Mouse (Mus musculus) urinary bladder, adult 18-20 months (tissue): ENCODE data around the gene Stn1.

Experiments used
- DNase-seq, 2 experiments: peaks; one replicate each; pipeline ENCODE4 v3.0.0; 2022; ENCODE audit warnings: low spot score in 2 of 2, mixed read lengths in 2 of 2

The Stn1 gene

GRCm38 (mm10) chr19:47542441-47542840 is 5.1 kb upstream of the Stn1 start:
- DNase-seq = no peak

GRCm38 (mm10) chr19:47538801-47539200 is 1.5 kb upstream of the Stn1 start:
- DNase-seq = no peak

GRCm38 (mm10) chr19:47537879-47538278 is 572 bp upstream of the Stn1 start:
- no peak for DNase-seq

DNA sequence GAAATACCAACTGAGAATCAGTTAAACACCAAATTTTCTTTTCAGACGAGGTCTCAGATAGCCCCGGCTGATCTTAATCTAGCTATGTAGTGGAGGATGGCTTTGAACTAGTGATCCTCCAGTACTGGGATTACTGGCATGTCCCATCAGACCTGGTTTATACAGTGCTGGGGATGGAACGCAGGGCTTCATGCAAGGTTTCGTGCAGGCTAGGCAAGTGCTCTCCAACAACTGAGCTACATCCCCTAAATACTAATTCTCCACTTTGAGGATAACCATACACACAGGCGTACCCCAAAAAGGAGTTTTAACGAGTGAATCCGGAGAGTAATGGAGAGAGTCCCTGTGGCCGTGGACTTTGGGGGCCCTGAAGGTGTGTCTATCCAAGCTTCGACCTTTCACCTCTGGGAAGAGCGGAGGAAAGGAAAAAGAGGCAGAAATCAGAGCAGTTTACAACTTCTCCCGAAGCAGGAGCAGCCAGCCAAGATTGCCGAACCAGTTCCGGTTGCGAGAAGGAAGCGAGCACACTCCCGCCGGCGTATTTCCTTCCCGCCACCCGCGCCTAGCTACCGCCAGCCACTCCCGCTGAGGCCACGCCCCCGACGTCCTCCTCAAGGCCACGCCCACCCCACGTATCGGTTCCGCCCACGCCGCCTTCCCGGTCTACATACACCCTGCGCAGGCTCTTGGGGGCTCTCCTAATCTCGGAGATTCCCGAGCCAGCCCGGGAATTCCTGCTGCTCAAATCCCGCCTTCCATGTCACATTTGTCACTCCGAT is 597 bp downstream of the Stn1 start:
- peak; percentile 95 to 96 for DNase-seq

GRCm38 (mm10) chr19:47534131-47534530 is 3.2 kb downstream of the Stn1 start:
- no peak for DNase-seq

DNA sequence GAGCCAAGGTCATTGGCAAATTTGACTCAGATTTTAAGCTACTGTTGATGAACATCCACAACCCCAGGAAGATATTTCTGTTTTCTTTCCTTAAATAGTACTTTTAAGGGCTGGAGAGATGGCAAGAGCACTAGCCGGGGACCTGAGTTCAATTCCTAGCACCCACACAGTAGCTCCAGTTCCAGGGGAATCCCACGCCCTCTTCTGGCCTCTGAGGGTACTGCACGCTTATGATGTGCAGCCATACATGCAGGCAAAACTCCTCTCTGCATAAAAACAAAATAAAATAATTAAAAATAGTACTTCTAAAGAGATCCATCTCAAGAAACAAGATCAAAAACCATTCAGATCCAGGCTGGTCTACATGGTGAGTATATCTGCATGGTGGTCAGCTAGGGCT is 4.9 kb downstream of the Stn1 start:
- no peak for DNase-seq

DNA sequence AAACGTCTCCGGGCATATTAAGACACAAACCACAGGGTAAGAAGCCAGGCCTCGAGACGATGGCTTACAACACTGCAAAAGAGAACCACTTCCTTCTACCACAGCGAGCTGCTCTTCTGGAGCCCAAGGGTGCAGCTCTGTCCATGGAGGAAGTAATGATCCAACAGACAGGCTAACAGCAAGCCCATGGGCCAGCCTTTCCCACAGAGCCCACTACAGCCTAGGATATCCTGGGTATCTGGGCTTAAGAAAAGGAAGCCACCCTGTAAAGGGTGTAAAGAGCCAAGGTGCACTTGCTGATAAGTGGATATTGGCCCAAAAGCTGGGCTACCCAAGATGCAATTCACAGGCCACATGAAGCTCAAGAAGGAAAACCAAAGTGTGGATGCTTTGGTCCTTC is 6.0 kb downstream of the Stn1 start:
- DNase-seq = no peak

- DNase-seq = no peak
Measured at GRCm38 (mm10) chr19:47526239-47526986, 10.9 kb downstream of the Stn1 start.

DNA sequence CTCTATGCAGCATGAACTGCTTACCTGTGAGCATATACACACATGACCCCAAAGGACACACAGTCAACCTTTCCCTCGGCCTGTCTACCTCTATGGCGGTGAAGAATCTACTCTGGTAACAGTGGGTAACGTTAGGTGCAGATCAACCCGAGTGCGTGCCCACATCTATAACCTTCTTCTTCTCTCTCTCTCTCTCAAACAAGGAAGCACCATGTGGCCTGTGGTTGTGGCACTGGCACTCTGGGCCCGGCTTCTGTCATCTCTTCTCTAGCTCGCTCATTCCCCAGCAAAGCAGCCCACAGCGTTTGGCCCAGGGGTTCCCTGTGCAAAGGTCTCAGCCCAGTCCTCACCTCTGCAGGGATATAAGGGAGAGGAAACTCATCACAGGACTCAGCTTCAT is 12.4 kb downstream of the Stn1 start:
- DNase-seq = no peak

DNA sequence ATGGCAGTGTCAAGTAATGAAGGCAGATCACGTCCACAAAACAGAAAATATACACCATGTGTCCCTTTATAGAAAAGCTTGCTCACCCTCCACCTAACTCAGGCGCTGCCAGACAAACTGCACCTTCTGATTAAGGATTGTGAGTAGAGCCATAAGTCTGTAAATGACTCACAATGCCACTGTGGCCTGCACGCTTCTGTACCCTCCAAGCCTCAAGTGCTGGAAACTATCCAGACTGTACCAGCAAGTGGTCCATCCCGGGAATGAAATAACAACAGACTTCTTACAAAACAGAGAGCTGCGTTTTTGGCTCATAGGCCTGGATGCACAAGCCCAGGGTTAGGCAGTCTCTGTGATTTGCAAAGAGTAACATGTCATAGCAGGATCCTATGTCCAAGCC is 15.9 kb downstream of the Stn1 start:
- no peak for DNase-seq

- no peak for DNase-seq
Measured at GRCm38 (mm10) chr19:47519163-47519893, 18.0 kb downstream of the Stn1 start.

DNA sequence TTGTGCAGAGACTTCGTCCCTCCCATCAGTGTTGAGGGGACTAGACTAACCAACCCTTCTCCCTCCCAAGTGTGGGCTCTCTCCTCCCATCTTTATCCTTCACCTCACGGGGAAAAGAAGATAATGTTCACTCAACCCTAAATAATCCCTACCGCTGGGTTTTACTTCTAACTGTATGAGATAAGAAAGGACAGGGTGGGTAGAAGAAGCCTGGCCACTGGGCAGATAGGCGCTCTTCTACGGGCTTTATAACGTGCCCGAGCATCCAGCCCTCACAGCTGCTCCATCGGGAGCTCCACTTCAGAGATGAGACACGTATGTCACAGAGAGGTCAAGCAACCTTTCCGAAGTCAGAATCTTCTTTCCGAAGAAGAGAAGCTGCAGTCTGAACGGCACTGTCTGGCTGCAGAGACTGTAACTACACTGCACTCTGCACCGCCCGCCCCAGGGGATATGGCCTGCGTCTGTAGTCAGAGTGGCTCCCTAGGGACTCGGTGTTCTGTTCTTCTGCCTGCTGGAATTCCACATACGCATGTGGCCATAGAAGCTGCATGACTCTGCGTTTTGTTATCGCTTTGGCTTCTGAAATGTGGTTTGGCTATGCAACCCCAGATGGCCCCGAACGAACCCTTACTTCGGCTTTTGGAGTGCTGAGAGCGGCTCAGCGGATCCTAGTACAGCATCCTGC is 18.7 kb downstream of the Stn1 start:
- no peak for DNase-seq

GRCm38 (mm10) chr19:47517570-47517969 is 19.7 kb downstream of the Stn1 start:
- DNase-seq = no peak

DNA sequence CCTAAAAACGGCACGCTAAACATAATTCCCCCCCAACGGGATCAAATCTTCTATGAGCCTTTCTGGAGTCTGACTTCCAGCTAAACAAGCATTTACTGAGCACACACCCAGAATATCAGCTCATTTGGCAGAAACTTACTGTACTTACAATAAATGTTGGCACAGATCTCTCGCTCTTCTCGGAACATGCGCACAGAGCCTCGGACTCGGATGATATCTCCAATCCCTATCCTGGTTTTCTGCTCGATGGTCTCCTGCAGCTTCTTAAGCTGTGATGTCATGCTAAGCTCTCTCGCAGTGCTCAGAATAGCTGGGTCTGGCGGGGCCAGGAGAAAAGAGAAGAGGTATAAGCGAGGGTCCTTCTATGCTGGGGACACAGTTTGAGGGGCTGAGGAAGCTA is 20.4 kb downstream of the Stn1 start:
- DNase-seq = no peak

DNA sequence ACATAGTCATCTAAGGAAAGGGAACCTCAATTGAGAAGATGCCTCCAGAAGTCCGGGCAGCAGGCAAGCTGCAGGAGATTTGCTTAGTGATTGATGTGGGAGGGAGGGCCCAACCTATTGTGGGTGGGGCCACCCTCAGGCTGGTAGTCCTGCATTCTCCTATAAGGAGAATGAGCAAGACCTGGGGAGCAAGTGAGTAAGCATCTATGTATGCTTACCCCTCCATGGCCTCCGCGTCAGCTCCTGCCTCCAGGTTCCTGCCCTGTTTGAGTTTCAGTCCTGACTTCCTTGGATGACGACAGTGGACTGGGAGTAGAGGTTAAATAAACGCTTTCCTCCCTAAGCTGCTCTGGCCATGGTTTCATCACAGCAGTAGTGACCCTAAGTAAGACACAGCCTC is 22.2 kb downstream of the Stn1 start:
- DNase-seq = peak in 1 of 2 experiments; percentile 65

DNA sequence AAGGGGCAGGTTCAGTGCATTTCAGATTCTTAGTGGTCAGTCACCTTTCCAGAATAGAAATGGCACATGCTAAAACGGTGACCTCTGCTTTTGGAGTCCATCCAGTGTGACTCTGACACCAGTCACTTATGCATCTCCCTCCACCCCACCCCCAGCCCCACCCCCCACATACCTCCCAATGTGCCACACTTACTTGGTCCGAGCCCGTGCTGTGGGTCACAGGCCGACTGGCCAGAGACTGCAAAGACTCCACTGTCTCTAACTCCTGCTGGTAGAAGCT is 23.7 kb downstream of the Stn1 start:
- no peak for DNase-seq

- DNase-seq = peak in 1 of 2 experiments; percentile 52
Measured at GRCm38 (mm10) chr19:47512794-47513617, 24.3 kb downstream of the Stn1 start.

DNA sequence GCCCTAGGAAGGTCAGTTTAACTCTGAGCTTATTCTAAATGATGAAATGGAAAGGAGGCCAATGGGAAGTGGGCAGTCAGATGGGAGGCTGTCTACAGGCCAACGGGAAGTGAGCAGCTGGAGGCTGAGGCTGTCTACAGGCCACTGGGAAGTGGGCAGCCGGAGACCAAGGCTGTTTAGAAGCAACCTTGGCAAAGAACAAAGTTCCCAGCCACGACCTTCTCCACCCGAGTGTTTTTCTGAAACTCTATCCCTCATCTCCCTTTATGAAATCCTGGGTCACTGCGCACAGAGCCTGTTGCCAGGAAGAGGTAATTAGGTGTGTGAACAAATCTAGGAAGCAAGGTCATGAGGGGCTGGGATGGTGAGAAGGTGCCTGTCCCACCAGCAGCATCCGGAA is 25.3 kb downstream of the Stn1 start:
- DNase-seq = no peak

GRCm38 (mm10) chr19:47511294-47511675 is 26.0 kb downstream of the Stn1 start:
- no peak for DNase-seq

GRCm38 (mm10) chr19:47510473-47511293 is 26.6 kb downstream of the Stn1 start:
- DNase-seq = no peak

- no peak for DNase-seq
Measured at GRCm38 (mm10) chr19:47510135-47510472, 27.2 kb downstream of the Stn1 start.
